ENCODE assay signal across 8 mouse cellular contexts in the genomic region with DNA sequence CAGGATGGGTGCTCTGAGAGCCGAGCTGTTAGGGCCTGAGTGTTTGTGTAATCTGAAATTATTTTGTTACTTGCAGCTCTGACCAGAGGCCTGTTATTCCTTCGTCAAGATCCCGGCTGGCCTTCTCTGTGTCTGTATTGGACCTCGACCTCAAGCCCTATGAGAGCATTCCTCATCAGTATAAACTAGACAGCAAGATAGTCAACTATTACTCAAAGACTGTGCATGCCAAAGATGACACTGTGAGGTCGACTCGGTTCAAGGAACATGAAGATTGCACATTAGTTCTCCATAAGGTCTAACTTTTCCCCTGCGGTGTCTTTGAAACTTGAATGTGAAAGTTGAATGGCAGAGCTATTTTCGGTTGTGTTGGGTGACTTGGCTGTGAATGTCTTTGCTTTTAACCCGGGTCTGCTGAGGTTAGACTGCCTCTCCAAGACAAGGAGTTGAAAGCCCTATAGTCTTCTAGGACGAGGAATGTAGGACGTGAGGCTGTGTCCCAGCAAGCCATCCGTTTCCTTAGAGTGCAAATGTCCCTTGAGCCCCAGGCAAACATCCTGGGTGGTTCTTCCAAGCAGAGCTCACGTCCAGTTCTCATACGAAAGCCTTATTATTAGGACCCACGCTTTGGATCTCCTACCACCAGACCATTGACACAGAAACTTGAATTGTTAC. TPM values are rescaled to one million over a fixed set of nuclear protein-coding genes. Genes with fewer than 3 reads are reported as not detected.
DNase-seq lines count a peak whose midpoint lies in the region; ATAC-seq lines count a peak whose summit lies in the region.
"Had no signal": no experiment of that assay in that cellular context is flagged by ENCODE, and none has a peak within 500 bp of the region (broad histone marks: within the 10 kb centered on the region; RNA-seq: fewer than 3 reads in every experiment).

No protein-coding gene starts in this region.

- H3K4me2 ChIP-seq in kidney, embryonic 14.5 days (replicated peaks; ENCODE audit: low read depth, low read length): no peak overlapping the region

- H3K4me1 ChIP-seq in kidney, embryonic 14.5 days (ENCODE audit: control insufficient read depth, insufficient read depth, low read length): no peaks in the 10 kb centered on the region
- H3K4me1 ChIP-seq in brown adipose tissue, adult 24 weeks (ENCODE audit: control insufficient read depth, insufficient read depth, insufficient read length, low read length): peaks cover 6% of the 10 kb centered on the region

- no peak overlapping the region for H3K27ac ChIP-seq in kidney, embryonic 14.5 days (ENCODE audit: low read depth, low read length)
- H3K27ac ChIP-seq in brown adipose tissue, adult 24 weeks (replicated peaks; ENCODE audit: low read depth, low read length): peak overlapping the region; percentile 70

- no peak overlapping the region for H3K9ac ChIP-seq in kidney, embryonic 14.5 days (ENCODE audit: low read depth, low read length)

- H3K4me3 ChIP-seq in kidney, embryonic 14.5 days (ENCODE audit: low read length): no peak overlapping the region
- H3K4me3 ChIP-seq in brown adipose tissue, adult 24 weeks (ENCODE audit: insufficient read depth, low read depth, low read length): no peak overlapping the region
- H3K4me3 ChIP-seq: erythroblast, embryonic 14.5 days had no signal

- no peaks in the 10 kb centered on the region for H3K27me3 ChIP-seq in kidney, embryonic 14.5 days (ENCODE audit: control insufficient read depth, insufficient read depth, low read length)

- H3K9me3 ChIP-seq in kidney, embryonic 14.5 days (ENCODE audit: control insufficient read depth, low read length): no peaks in the 10 kb centered on the region

- 88% methylated on average over 15 of the region's 15 CpGs for WGBS in kidney, embryonic 14.5 days

- no peak for ATAC-seq in kidney, embryonic 14.5 days (ENCODE audit: low FRiP score, low TSS enrichment)
- no peak for ATAC-seq in megakaryocyte progenitor cell, adult 5-6 weeks (replicated peaks; ENCODE audit: poor library complexity)

- H3K36me3 ChIP-seq in kidney, embryonic 14.5 days (ENCODE audit: control insufficient read depth, insufficient read depth, low read length): peaks cover 64% of the 10 kb centered on the region

- peak; percentile 56 for DNase-seq in kidney, adult 18-20 months
- DNase-seq in kidney, adult 8-10 months: peak; percentile 77 to 85
- DNase-seq in lung, postnatal 4 days: peak; percentile 52 to 64
- no peak for DNase-seq in left cerebral cortex, adult 11 months (ENCODE audit: low spot score)

RNA-seq across cellular contexts. Expression of gene Tes3-ps, which starts 31.5 kb away (rescaled TPM):
- polyA plus RNA-seq in kidney, embryonic 14.5 days (2014; fragmentation: Nextera tagmentation; extraction: Ambion mirVana): 1.1 and 1.6 TPM in 2 replicates
- polyA plus RNA-seq in brown adipose tissue, adult 24 weeks (2012; ENCODE audit: insufficient read depth, insufficient read length, missing spikeins): 1.8 and 2.0 TPM in 2 replicates
- 1.3 and 1.7 TPM in 2 replicates for total RNA-seq in megakaryocyte progenitor cell, adult 5-6 weeks (2015)
- total RNA-seq in megakaryocyte progenitor cell, adult 5-6 weeks (2017): 1.9 and 3.1 TPM in 2 replicates

RNA-seq across cellular contexts. Expression of gene Ippk, which starts 40.5 kb away (rescaled TPM):
- polyA plus RNA-seq in kidney, embryonic 14.5 days (2014; fragmentation: Nextera tagmentation; extraction: Ambion mirVana): 8.0 and 16.8 TPM in 2 replicates
- polyA plus RNA-seq in brown adipose tissue, adult 24 weeks (2012; ENCODE audit: insufficient read depth, insufficient read length, missing spikeins): 4.4 and 5.9 TPM in 2 replicates
- total RNA-seq in megakaryocyte progenitor cell, adult 5-6 weeks (2015): 4.6 and 5.1 TPM in 2 replicates
- total RNA-seq in megakaryocyte progenitor cell, adult 5-6 weeks (2017): 12.1 and 15.3 TPM in 2 replicates

RNA-seq across cellular contexts. Expression of gene Ecm2, which starts 43.0 kb away (rescaled TPM):
- 0.61 and 0.93 TPM in 2 replicates for polyA plus RNA-seq in kidney, embryonic 14.5 days (2014; fragmentation: Nextera tagmentation; extraction: Ambion mirVana)
- 10.1 and 12.4 TPM in 2 replicates for polyA plus RNA-seq in brown adipose tissue, adult 24 weeks (2012; ENCODE audit: insufficient read depth, insufficient read length, missing spikeins)
- total RNA-seq in megakaryocyte progenitor cell, adult 5-6 weeks (2015): not detected in 2 replicates
- 0.10 and 0.17 TPM in 2 replicates for total RNA-seq in megakaryocyte progenitor cell, adult 5-6 weeks (2017)
- polyA plus RNA-seq: erythroblast, embryonic 14.5 days had no signal
